Mouse (Mus musculus) ES-Bruce4 (cell line): ENCODE measurements around the gene Ppp2r3d. TPM values are rescaled to one million over a fixed set of nuclear protein-coding genes. Genes with fewer than 3 reads are reported as not detected.

ENCODE experiments used
- H3K27ac ChIP-seq: 2 replicates; pipeline ENCODE4 v1.5.1; 2012; ENCODE audit warnings: low read length, inconsistent platforms; ENCODE audit not compliant: insufficient read depth
- H3K27me3 ChIP-seq: 2 replicates; pipeline ENCODE4 v1.6.1; 2012; ENCODE audit warnings: mild to moderate bottlenecking, low read length, inconsistent platforms; ENCODE audit not compliant: control insufficient read depth, poor library complexity, insufficient read depth, severe bottlenecking
- H3K36me3 ChIP-seq: 2 replicates; pipeline ENCODE4 v1.6.1; 2012; ENCODE audit warnings: inconsistent platforms, mild to moderate bottlenecking, low read length, moderate library complexity; ENCODE audit not compliant: control insufficient read depth, poor library complexity, insufficient read depth, severe bottlenecking
- H3K4me1 ChIP-seq: one replicate; pipeline ENCODE4 v1.8.1; 2011; ENCODE audit warnings: low read length; ENCODE audit not compliant: control insufficient read depth, insufficient read depth
- H3K4me3 ChIP-seq: 2 replicates; pipeline ENCODE4 v1.5.1; 2011; ENCODE audit warnings: low read depth, mild to moderate bottlenecking, low read length
- H3K9ac ChIP-seq: 2 replicates; pipeline ENCODE4 v1.6.1; 2012; ENCODE audit warnings: low read depth, mild to moderate bottlenecking, inconsistent platforms; ENCODE audit not compliant: poor library complexity, severe bottlenecking
- H3K9me3 ChIP-seq: replicated peaks from 2 replicates; pipeline ENCODE4 v1.6.1; 2012; ENCODE audit warnings: mild to moderate bottlenecking, low read length, inconsistent platforms; ENCODE audit not compliant: control insufficient read depth, poor library complexity, insufficient read depth, severe bottlenecking
- CTCF ChIP-seq: IDR thresholded peaks from one replicate; pipeline ENCODE4 v1.8.1; 2011; ENCODE audit warnings: low read depth, low read length
- EP300 ChIP-seq: IDR thresholded peaks from 2 replicates; pipeline ENCODE4 v1.6.1; 2011; ENCODE audit warnings: low read depth, low read length; ENCODE audit not compliant: insufficient read depth
- POLR2A ChIP-seq: IDR thresholded peaks from one replicate; pipeline ENCODE4 v1.8.1; 2011; ENCODE audit warnings: low read length; ENCODE audit not compliant: insufficient read depth
- polyA plus RNA-seq: library from polyadenylated mRNA; stranded (reverse); fragments of >200 nt; gene quantifications from 2 replicates; pipeline ENCODE4 v1.2.4, GENCODE M21; 2011; ENCODE audit warnings: low read depth; ENCODE audit not compliant: missing spikeins, insufficient read depth, insufficient read length

The Ppp2r3d gene
- polyA plus RNA-seq, 1 experiment: 43.1 TPM

DNA sequence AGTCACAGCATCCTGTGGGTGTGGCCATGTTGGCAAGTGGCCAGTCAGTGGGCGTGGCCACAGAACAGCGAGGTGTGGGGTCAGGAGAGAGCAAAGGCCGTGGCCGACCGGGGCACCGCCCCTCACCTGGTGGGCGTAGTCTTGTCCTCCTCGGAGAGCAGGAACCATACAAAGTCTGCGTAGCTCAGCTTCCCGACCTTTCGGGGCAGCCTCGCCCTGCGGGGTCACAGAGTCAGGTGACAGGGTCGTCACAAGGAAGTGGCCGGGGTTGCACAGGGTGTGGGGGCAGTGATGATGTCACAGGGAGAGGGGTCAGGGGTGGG, 34.2 kb downstream of the Ppp2r3d start:
- no peaks in the 10 kb centered on the region for H3K27me3 ChIP-seq
- H3K36me3 ChIP-seq: no peaks in the 10 kb centered on the region
- no peaks in the 10 kb centered on the region for H3K4me1 ChIP-seq
- H3K9ac ChIP-seq: no peak overlapping the region
- TF ChIP-seq POLR2A (no peak), CTCF (no peak), EP300 (no peak; the same call in 1 of the 2 replicates)
- H3K4me3 ChIP-seq: peak overlapping the region; percentile 7; the same call in 1 of the 2 replicates
- no peaks in the 10 kb centered on the region for H3K9me3 ChIP-seq
- no peak overlapping the region for H3K27ac ChIP-seq

DNA sequence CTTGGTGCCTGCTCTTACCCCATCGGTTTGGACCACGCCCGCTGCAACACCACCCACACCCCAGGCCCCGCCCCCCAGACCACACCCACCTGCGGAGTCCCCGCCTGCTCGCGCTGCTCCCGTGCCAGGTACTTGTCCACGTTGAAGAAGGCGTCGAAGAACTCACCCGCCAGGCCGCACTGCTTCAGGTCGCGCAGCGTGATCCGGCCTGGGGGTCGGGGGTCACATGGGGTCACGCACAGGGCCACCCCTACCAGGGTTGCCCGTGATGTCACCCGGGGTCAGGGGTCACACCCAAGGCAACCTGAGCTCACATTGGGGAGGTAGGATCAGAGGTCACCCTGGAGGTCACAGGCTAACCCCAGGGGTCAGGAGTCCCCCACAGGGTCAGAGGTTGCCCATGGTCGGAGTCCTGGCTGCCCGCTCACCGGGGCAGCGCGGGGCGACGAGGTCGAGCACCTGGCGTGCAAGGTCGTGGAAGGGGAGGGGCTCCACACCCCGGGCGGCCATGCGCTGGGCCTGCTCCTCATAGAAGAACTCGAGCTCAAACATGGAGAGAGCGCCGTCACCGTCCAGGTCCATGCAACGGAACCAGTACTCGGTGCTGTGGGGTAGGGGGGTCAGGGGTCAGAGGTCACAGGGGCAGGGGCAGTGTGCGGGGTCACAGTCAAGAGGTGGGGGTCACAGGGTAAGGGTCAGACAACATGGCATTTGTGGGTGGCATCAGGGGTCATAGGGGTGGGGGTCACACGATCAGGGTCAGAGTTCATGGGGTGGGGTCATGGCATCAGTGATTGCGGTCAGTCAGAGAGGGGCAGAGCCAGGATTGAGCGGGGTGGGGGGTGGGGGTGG, 34.8 kb downstream of the Ppp2r3d start:
- no peak overlapping the region for H3K9ac ChIP-seq
- peak overlapping the region; percentile 5 for H3K4me3 ChIP-seq
- no peaks in the 10 kb centered on the region for H3K36me3 ChIP-seq
- H3K9me3 ChIP-seq: no peaks in the 10 kb centered on the region
- no peak for TF ChIP-seq EP300
- H3K27me3 ChIP-seq: no peaks in the 10 kb centered on the region
- H3K27ac ChIP-seq: peak overlapping the region; percentile 22
- H3K4me1 ChIP-seq: no peaks in the 10 kb centered on the region

DNA sequence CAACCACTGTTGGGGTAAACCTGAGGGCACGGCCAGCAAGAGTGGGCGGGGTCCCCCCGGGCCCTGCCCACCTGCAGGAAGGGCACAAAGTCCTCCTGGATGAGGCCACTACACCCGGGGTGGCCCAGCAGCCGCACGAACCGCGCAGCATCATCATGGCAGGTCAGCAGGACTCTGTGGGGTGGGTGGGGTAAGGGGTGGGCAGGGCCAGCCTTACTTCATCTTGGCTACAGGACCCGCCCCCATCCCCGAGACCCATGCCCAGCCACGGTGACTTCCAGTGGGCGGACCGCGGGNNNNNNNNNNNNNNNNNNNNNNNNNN, 36.0 kb downstream of the Ppp2r3d start:
- Histone ChIP-seq H3K36me3 (no peaks in the 10 kb centered on the region), H3K9ac (peak overlapping the region; percentile 9; the same call in 1 of the 2 replicates), H3K4me3 (peak overlapping the region; percentile 60), H3K27me3 (no peaks in the 10 kb centered on the region), H3K9me3 (no peaks in the 10 kb centered on the region), H3K27ac (no peak overlapping the region), H3K4me1 (no peaks in the 10 kb centered on the region)
- TF ChIP-seq EP300 (no peak), POLR2A (no peak)

DNA sequence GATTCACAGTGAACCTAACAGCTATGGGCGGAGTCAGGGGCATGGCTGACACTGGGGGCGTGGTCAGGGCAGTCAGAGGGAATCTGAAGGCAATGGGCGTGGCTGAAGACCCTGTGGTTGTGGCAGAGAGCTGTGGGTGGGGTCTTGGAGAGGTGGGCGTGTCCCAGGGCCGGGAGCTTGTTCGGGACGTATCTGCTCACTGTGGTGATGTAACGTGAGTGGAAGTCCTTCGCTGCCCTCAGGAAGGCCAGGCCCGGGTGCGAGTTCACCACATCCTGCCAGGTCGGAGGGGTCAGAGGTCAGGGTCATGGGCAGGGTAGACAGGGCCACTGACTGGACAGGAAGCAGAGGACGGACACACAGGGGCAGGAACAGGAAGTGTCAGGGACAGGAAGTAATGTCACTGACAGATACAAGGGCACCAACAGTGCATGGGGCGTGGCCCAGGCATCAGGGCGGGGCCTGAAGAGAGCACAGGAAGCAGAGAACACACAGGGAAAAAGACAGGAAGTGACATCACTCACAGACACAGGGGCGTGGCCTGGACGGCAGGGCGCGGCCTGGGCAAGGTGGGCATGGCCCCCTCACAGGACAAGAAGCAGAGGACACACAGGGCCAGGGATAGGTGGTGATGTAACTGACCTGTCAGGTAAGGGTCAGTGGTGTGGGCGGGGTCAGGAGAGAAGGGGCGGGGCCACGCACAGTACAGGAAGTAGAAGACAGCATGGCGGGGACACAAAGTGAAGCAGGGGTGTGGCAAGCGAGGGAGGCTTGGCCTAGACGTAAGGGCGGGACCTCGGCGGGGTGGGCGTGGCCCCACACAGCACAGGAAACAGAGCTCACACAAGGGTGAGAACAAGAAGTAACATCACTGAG, 36.6 kb downstream of the Ppp2r3d start:
- H3K9me3 ChIP-seq: no peaks in the 10 kb centered on the region
- H3K4me1 ChIP-seq: no peaks in the 10 kb centered on the region
- peak overlapping the region; percentile 66 for H3K27ac ChIP-seq
- H3K27me3 ChIP-seq: no peaks in the 10 kb centered on the region
- no peaks in the 10 kb centered on the region for H3K36me3 ChIP-seq
- TF ChIP-seq POLR2A (no peak), CTCF (no peak), EP300 (peak; percentile 65; the same call in 1 of the 2 replicates)
- peak overlapping the region; percentile 60 for H3K4me3 ChIP-seq
- peak overlapping the region; percentile 9; the same call in 1 of the 2 replicates for H3K9ac ChIP-seq

- Histone ChIP-seq H3K4me1 (no peaks in the 10 kb centered on the region), H3K27me3 (no peaks in the 10 kb centered on the region), H3K4me3 (peak overlapping the region; percentile 60), H3K9ac (0 out of 2 replicates have a peak overlapping the region, but pooled peaks have one; percentile 6), H3K36me3 (no peaks in the 10 kb centered on the region), H3K27ac (peak overlapping the region; percentile 66), H3K9me3 (no peaks in the 10 kb centered on the region)
- TF ChIP-seq POLR2A: no peak
- no peak for TF ChIP-seq EP300
- no peak for TF ChIP-seq CTCF
Measured at GRCm38 (mm10) chr9:124439403-124439847, 37.3 kb downstream of the Ppp2r3d start.
